Mouse (Mus musculus) stomach, adult 2 months (tissue): ENCODE results near the gene Lmx1a. TPM values are rescaled to one million over a fixed set of nuclear protein-coding genes. Genes with fewer than 3 reads are reported as not detected.

ENCODE experiments used
- polyA plus RNA-seq: library from polyadenylated mRNA; depleted of rRNA; stranded (reverse); fragments of >200 nt; gene quantifications from 2 replicates; pipeline ENCODE4 v1.2.3, GENCODE M21; 2012; rRNA removed

Gene Lmx1a
- polyA plus RNA-seq = 0.01 and 0.10 TPM in 2 replicates

DNA sequence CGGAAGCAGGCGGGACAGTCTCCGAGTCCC lies at the start of gene Lmx1a:
Gene Lmx1a (plus strand): TSS at position 6 of the 30 bp plus-strand sequence.

Other genes starting within 250 kb of the Lmx1a start
- gene Lrrc52, start 222.5 kb upstream of the Lmx1a start, polyA plus RNA-seq = not detected in 2 replicates
- 0.49 and 1.1 TPM in 2 replicates for gene Rxrg, start 90.9 kb upstream of the Lmx1a start, polyA plus RNA-seq